Mouse (Mus musculus) ovary, adult 2 months (tissue): Measurements from ENCODE around the gene Fam53a. TPM values are rescaled to one million over a fixed set of nuclear protein-coding genes. Genes with fewer than 3 reads are reported as not detected.

ENCODE experiments used
- polyA plus RNA-seq: library from polyadenylated mRNA; depleted of rRNA; stranded (reverse); fragments of >200 nt; gene quantifications from 2 replicates; pipeline ENCODE4 v1.2.3, GENCODE M21; 2012; rRNA removed

Fam53a gene
- 155 and 240 TPM in 2 replicates for polyA plus RNA-seq

GRCm38 (mm10) chr5:33629301-33629987 is at the start of gene Fam53a, which contains the start of gene Gm9903:
Fam53a (minus strand) TSS chr5:33629635.
Gm9903 (plus strand) TSS chr5:33629925.

GRCm38 (mm10) chr5:33657787-33658663 is 28.6 kb upstream of the Fam53a start, which contains the start of the genes Tacc3 and Tmem129:
Tacc3 (plus strand) TSS chr5:33658128.
Tmem129 (minus strand) TSS chr5:33658416.

DNA sequence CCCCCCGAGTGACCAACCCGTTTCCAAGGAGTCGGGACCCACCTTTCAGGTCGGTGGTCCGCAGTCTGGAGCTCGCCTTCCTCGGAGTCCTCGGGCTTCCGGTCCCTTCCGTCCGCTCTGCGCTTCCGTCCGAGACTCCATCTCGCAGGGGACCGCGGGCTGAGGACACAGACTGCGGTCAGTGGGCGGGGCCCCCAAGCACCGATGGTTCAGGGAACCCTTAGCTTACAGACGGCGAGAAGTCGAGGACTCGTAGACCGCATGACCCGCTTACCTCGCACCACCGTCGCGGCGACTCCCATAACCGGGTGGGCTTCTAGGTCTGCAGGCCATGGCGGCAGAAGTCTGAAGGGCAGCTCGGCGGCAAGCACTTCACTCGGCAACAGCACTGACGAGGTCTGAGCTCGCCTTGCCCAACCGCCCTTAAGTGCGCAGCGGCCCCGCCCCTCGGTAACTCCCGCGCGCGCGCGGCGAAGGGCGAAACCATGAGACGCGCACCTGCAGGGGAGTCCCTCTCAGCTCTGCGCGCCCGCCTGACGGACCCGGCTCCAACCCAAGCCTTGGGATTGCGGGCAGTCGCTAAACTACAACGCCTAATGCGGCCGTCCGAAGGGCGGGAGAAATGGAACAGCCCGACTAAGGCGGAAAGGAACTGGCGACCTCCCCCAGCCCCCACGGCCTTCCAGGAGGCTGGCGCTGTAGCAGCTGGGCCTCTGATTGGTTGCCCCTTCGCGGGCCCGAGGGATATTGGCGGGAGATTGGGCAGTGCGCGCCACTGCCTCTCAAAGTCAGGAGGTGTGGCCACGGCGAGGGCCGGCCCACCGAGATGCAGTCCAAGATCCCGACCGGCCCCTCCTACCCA is 22.7 kb upstream of the Fam53a start, which contains the start of gene Slbp:
Gene Slbp, minus strand, starts transcription at position 654 of the 862 bp plus-strand sequence.

Other genes with a start within 250 kb of the Fam53a start
- gene Nkx1-1, start 195.7 kb downstream of the Fam53a start, polyA plus RNA-seq: not detected in 2 replicates
- 0.44 and 0.82 TPM in 2 replicates for gene Gm9903, start 290 bp upstream of the Fam53a start, polyA plus RNA-seq
- 44.3 and 46.9 TPM in 2 replicates for gene Slbp, start 22.9 kb upstream of the Fam53a start, polyA plus RNA-seq
- gene Tacc3, start 28.5 kb upstream of the Fam53a start, polyA plus RNA-seq: 13.7 and 19.2 TPM in 2 replicates
- 65.2 and 70.7 TPM in 2 replicates for gene Tmem129, start 28.8 kb upstream of the Fam53a start, polyA plus RNA-seq
- gene Fgfr3, start 92.0 kb upstream of the Fam53a start, polyA plus RNA-seq: 23.7 and 30.2 TPM in 2 replicates
- 46.0 and 65.4 TPM in 2 replicates for gene Letm1, start 153.2 kb upstream of the Fam53a start, polyA plus RNA-seq
- gene Nsd2, start 191.1 kb upstream of the Fam53a start, polyA plus RNA-seq: 8.4 and 10.2 TPM in 2 replicates